Mouse (Mus musculus): ENCODE measurements around the gene Dnajb14. TPM values are rescaled to one million over a fixed set of nuclear protein-coding genes. Genes with fewer than 3 reads are reported as not detected.
"Not testable (repeated sequence)": the region's sequence is repeated elsewhere in the genome, so short reads cannot be mapped to it uniquely, and the experiment has no call there.

Dnajb14 gene
- polyA plus RNA-seq, 1 experiment from 2014 or later: 6.5 TPM

DNA sequence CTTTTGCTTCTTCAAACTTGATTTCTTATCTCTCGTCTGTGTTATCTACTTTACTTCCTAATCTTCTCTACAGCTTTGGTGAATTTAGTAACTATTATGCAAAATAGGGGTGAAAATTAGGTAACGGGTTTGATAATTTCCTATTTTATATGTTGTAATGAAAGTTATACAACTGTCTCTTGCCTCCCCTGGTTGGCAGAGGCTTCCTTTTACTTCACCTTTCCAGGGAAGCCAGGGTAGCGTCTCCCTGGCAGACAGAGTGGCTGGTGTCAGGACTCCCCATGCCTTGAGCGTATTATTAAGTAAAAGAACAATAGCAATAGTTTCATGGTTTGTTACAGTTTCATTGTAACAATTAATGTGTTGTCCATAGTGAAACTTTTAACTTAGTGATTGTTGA lies 26.3 kb downstream of the Dnajb14 start:
- H3K27me3 ChIP-seq (replicated peaks): no peaks in the 10 kb centered on the region
- H3K36me3 ChIP-seq: peaks cover 48% of the 10 kb centered on the region
- WGBS (ENCODE audit: insufficient replicate concordance): 78% methylated on average over 4 of the region's 4 CpGs
- ATAC-seq: no peak
- no peak overlapping the region for H3K27ac ChIP-seq
- peaks cover 6% of the 10 kb centered on the region for H3K4me1 ChIP-seq
- H3K9me3 ChIP-seq (replicated peaks): no peaks in the 10 kb centered on the region
- H3K4me2 ChIP-seq: no peak overlapping the region
- H3K9ac ChIP-seq: no peak overlapping the region
- H3K4me3 ChIP-seq: no peak overlapping the region

DNA sequence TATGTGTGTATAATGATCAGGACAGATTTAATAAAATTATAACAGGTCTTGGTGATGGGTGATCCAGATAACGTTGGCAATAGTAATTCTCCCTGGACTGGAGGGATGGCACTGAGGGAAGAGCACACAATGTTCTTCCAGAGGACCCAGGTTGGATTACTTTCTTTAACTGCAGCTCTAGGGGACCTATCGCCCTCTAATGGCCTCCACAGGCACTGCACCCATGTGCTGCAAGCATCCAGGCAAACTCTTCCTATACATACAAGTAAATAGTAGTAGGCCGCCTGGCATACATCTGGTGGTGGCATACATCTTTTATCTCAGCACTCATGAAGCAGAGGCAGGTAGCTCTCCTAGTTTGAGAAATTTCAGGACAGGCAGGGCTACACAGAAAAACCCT lies 27.7 kb downstream of the Dnajb14 start:
- H3K9me3 ChIP-seq (replicated peaks): no peaks in the 10 kb centered on the region

DNA sequence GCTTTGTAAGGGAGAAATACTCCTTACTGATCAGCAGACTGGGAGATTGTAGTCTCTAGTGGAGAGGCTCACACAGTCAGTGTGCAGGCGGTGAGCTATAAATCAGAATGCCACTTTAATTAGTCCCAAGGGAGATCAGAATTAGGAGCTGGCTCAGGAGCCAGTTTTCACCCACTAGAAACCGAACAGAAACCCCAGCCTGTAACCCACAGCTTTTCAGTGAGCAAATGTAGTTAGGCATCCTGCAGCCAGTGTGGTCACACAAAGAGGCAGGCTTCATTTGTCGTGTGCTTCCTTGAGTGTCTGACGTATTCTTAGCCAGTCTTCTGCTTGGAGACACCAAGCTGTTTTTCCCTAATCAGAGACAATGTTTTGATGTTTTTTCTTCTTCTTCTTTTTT lies 28.9 kb downstream of the Dnajb14 start:
- Histone ChIP-seq H3K36me3 (peaks cover 34% of the 10 kb centered on the region), H3K4me1 (no peaks in the 10 kb centered on the region), H3K4me3 (no peak overlapping the region), H3K27ac (no peak overlapping the region), H3K27me3 (replicated peaks) (no peaks in the 10 kb centered on the region), H3K9me3 (replicated peaks) (no peaks in the 10 kb centered on the region), H3K4me2 (no peak overlapping the region), H3K9ac (no peak overlapping the region)
- WGBS (ENCODE audit: insufficient replicate concordance): 79% methylated on average over 4 of the region's 4 CpGs
- no peak for ATAC-seq

More for the DNA sequence above, 27.7 kb downstream of the Dnajb14 start:
- no peak overlapping the region for H3K9ac ChIP-seq
- H3K27ac ChIP-seq: no peak overlapping the region
- no peak overlapping the region for H3K4me2 ChIP-seq
- H3K4me1 ChIP-seq: no peaks in the 10 kb centered on the region
- 74% methylated on average over 3 of the region's 3 CpGs for WGBS (ENCODE audit: insufficient replicate concordance)
- no peaks in the 10 kb centered on the region for H3K27me3 ChIP-seq (replicated peaks)
- H3K4me3 ChIP-seq: no peak overlapping the region
- peaks cover 34% of the 10 kb centered on the region for H3K36me3 ChIP-seq
- no peak for ATAC-seq

DNA sequence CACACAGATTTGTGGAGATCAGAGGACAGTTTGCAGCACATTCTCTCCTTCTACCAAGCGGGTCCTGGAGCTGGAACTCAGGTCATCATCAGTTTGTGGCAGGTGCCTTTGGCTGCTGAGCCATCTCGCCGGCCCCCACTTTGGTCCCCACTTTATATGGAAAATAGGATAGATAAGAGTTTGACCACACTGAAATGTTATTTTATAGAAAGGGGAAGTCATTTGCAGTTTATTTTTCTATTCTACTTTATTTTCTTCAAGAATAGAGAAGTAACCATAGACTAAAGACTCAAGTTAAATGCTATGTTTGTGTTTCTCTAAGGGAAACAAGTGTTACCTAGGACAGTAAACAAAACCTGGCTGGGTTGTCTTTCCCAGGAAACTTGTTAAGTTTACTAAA lies 29.4 kb downstream of the Dnajb14 start:
- Histone ChIP-seq H3K4me2 (no peak overlapping the region), H3K9me3 (replicated peaks) (no peaks in the 10 kb centered on the region), H3K4me3 (no peak overlapping the region), H3K27ac (no peak overlapping the region), H3K27me3 (replicated peaks) (no peaks in the 10 kb centered on the region), H3K9ac (no peak overlapping the region), H3K4me1 (no peaks in the 10 kb centered on the region), H3K36me3 (peaks cover 34% of the 10 kb centered on the region)
- 88% methylated on average over 3 of the region's 3 CpGs for WGBS (ENCODE audit: insufficient replicate concordance)
- no peak for ATAC-seq

DNA sequence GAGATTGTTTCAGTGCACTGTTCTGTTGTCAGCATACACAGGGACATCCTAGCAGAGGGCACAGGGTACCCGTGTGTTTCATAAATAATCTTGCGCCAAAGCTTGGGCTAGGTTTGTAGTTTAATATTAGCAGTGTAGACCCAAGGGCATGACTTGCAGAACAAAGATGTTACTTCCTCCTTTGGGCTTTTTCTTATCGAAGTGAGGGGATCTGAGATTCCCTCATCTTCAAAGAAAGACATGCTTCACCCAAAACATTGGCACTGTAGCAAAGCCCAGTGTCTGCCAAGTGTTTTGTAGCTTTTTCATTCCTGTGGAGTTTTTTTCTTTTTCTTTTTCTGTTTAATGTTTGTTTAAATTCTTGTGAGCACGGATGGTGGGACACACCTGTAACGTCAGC lies 30.2 kb downstream of the Dnajb14 start:
- 59% methylated on average over 5 of the region's 5 CpGs for WGBS (ENCODE audit: insufficient replicate concordance)
- Histone ChIP-seq H3K9me3 (replicated peaks) (no peaks in the 10 kb centered on the region), H3K9ac (no peak overlapping the region), H3K27me3 (replicated peaks) (no peaks in the 10 kb centered on the region), H3K4me1 (no peaks in the 10 kb centered on the region), H3K36me3 (peaks cover 35% of the 10 kb centered on the region), H3K4me2 (no peak overlapping the region), H3K4me3 (no peak overlapping the region), H3K27ac (no peak overlapping the region)
- no peak for ATAC-seq

DNA sequence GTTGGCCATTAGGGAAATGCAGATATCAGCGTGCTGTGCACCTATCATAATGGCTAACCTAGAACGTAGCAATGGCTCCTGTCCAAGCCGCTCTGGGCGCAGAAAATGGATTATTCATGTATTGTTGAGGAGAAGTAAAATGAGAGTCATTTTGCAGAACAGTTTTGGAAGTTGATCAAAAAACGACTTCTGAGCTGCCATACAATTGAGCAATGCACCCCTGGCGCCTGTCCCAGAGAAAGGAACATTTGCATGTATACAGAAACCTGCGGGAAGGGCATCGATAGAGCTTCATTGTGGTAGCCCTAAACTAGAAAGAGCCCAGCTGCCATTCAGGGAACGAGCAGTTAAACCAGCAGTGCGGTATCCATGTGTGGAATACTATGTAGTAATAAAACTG lies 32.7 kb downstream of the Dnajb14 start:
- H3K27me3 ChIP-seq (replicated peaks): no peaks in the 10 kb centered on the region
- no peaks in the 10 kb centered on the region for H3K4me1 ChIP-seq
- no peak for ATAC-seq
- WGBS (ENCODE audit: insufficient replicate concordance): 85% methylated on average over 10 of the region's 10 CpGs
- H3K27ac ChIP-seq: no peak overlapping the region
- peaks cover 38% of the 10 kb centered on the region for H3K36me3 ChIP-seq
- H3K4me2 ChIP-seq: no peak overlapping the region
- H3K9ac ChIP-seq: no peak overlapping the region
- H3K9me3 ChIP-seq (replicated peaks): no peaks in the 10 kb centered on the region
- H3K4me3 ChIP-seq: no peak overlapping the region

DNA sequence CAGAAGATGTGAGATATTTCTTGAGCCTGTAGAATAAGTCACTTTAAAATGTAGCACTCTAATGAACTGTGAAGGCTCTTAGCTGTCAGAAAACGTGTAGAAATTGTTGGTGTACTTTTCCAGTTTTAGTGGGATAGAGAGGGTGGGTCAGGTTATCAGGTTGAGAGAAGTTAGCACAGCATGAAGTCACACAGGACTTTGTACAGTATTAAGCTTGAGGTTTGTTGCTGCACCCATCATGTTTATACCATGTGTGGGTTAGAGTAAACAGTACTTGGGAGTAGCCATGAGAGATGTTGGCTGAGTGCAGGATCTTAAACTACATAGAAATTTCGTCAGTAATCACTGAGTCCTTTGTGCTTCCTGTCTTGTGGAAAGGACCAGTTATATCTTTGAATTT lies 45.6 kb downstream of the Dnajb14 start:
- ATAC-seq: no peak
- Histone ChIP-seq H3K27ac (no peak overlapping the region), H3K9me3 (replicated peaks) (no peaks in the 10 kb centered on the region), H3K4me2 (no peak overlapping the region), H3K36me3 (peaks cover 7% of the 10 kb centered on the region; the same call in 1 of the 2 replicates), H3K9ac (no peak overlapping the region), H3K4me1 (peaks cover 11% of the 10 kb centered on the region), H3K27me3 (replicated peaks) (no peaks in the 10 kb centered on the region), H3K4me3 (no peak overlapping the region)
- WGBS (ENCODE audit: insufficient replicate concordance): 53% methylated on average over 2 of the region's 2 CpGs

DNA sequence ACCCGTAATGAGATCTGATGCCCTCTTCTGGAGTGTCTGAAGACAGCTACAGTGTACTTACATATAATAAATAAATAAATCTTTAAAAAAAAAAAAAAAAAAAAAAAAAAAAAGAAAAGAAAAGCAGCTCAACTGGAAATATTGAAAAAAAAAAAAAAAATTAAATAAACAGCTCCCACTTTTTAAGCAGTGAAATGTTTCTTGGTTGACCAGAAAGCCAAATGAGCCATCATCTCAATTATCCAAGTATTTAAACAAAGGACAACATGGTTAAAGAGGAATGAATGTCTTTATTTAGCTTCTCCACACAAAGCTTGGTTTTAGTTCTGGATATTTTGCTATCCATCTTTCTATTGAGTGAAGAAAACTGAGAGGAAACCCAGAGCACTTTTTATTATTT lies 47.1 kb downstream of the Dnajb14 start:
- not testable (repeated sequence) for H3K4me2 ChIP-seq; H3K27me3 ChIP-seq (replicated peaks); H3K9me3 ChIP-seq (replicated peaks); H3K36me3 ChIP-seq; H3K9ac ChIP-seq; H3K4me3 ChIP-seq; ATAC-seq; H3K27ac ChIP-seq
- WGBS (ENCODE audit: insufficient replicate concordance): no CpG with 5 or more reads among the region's 1 CpGs
- peaks cover 18% of the 10 kb centered on the region for H3K4me1 ChIP-seq

DNA sequence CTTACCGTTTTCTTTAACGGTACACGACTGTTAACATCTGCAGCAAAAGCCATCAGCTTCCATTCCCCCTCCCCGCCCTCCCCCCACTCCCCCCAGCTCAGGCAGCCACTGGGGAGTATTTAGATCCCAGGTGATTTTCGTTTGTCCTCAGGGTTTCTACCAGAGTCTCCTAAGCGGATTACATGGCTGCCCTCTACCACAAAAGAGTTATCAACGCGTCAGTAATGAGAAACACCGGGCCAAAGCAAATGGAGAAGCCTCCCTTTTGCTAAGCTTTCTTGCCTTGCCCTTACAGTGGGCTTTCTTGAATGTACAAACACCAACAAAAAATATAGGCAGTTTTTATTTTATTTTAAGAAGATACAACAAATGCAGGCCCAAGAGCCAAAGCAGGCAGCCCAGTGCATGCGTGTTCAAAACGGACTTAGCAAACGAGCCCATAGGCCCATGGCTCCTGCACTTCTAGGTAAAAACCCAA lies 50.3 kb downstream of the Dnajb14 start:
- H3K36me3 ChIP-seq: peaks cover 19% of the 10 kb centered on the region
- H3K27me3 ChIP-seq (replicated peaks): no peaks in the 10 kb centered on the region
- peak overlapping the region; percentile 93 for H3K9ac ChIP-seq
- peak overlapping the region; percentile 88 for H3K4me2 ChIP-seq
- H3K4me3 ChIP-seq: peak overlapping the region; percentile 94
- WGBS (ENCODE audit: insufficient replicate concordance): 26% methylated on average over 12 of the region's 12 CpGs
- H3K27ac ChIP-seq: peak overlapping the region; percentile 93
- no peaks in the 10 kb centered on the region for H3K9me3 ChIP-seq (replicated peaks)
- peaks cover 29% of the 10 kb centered on the region for H3K4me1 ChIP-seq
- peak; percentile 50 for ATAC-seq

DNA sequence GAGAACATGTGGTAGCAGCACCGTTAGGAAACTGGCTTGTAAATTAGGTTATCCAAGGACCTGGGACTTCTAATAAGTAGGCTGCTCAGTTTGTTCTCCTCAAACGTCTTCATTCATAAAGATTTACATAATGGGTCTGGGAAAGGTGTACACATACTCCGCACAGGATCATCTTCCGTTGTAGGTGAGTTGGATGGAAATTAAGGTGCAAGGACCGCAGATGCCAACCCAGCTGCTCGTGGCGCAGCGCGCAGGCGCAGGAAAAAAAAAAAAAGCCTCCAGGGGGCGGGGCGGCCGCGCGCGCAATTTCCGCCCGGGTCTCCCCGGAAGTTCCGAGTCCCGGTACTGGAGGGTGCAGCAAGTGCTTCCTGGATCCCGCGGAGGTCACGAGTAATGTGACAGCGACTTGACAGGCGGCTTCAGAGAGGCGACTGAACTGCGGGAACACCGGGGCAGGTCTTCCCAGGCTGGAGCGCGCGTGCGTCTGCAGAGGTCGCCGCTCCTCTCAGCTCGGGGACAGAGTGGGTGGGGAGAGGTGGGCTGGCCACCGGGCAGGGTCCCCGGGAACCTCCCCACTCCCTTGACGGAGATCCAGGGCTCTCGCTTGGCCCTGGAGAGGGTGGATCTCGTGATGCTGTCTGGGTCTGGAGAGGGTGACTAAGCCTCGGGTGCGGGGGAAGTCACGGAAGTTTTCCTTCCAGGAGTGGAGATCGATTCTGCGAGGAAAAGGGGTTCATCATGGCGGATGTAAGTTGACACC lies 50.9 kb downstream of the Dnajb14 start, which contains the start of gene Lamtor3:
TSS of gene Lamtor3 (plus strand) at position 335 of the 760 bp plus-strand sequence.
- WGBS (ENCODE audit: insufficient replicate concordance): 2% methylated on average over 47 of the region's 47 CpGs

DNA sequence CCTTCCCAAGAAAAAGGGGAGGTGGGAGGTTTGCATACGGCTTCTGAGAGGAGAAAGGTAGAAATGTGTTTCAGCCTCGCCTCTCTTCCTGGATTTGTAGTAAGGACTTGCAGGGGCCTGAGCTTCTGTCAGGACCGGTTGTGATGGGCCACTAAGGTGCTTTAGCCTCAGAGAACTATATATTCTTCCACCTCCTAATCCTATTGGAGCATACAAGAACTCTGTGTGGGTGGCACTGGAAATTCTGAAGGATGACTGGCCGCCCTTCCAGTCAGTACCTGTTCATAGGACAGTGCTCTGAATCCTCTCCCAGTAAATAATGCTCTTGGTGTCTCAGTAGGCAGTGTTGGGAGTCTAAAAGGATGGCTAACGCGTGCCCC lies 51.4 kb downstream of the Dnajb14 start:
- no peaks in the 10 kb centered on the region for H3K27me3 ChIP-seq (replicated peaks)
- H3K36me3 ChIP-seq: peaks cover 30% of the 10 kb centered on the region
- H3K4me3 ChIP-seq: peak overlapping the region; percentile 94
- peaks cover 29% of the 10 kb centered on the region for H3K4me1 ChIP-seq
- H3K4me2 ChIP-seq: peak overlapping the region; percentile 88
- WGBS (ENCODE audit: insufficient replicate concordance): 10% methylated on average over 6 of the region's 6 CpGs
- peak; percentile 48 for ATAC-seq
- peak overlapping the region; percentile 93 for H3K27ac ChIP-seq
- peak overlapping the region; percentile 93 for H3K9ac ChIP-seq
- no peaks in the 10 kb centered on the region for H3K9me3 ChIP-seq (replicated peaks)

More for the DNA sequence above, 50.9 kb downstream of the Dnajb14 start, which contains the start of gene Lamtor3:
- peak within 1 kb of the TSS; percentile 88 for H3K4me2 ChIP-seq
- H3K27ac ChIP-seq: peak within 1 kb of the TSS; percentile 93
- peaks cover 25% of the 10 kb centered on the region for H3K36me3 ChIP-seq
- no peaks in the 10 kb centered on the region for H3K9me3 ChIP-seq (replicated peaks)
- H3K9ac ChIP-seq: peak within 1 kb of the TSS; percentile 93
- ATAC-seq: peak; percentile 92
- H3K4me3 ChIP-seq: peak within 1 kb of the TSS; percentile 94
- H3K4me1 ChIP-seq: peaks cover 29% of the 10 kb centered on the region
- no peaks in the 10 kb centered on the region for H3K27me3 ChIP-seq (replicated peaks)

DNA sequence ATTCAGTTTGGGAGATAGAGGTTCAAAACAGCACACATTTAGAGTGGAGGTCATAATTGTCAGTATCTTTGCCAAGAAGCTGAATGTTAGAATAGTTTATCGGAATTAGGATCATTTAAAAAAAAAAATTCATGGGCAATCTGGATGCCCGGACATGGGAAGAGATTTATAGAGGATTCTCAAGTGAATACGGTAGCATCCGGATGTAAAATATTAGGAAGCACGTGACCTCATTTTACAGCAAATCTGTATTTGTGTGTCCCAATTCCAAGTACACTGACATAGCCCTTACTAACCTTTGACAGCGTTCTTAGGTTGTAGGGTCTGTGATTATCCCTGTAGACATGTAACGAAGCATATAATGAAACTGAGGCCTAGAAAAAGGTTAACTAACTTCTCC lies 51.9 kb downstream of the Dnajb14 start:
- peak overlapping the region; percentile 88 for H3K4me2 ChIP-seq
- no peak for ATAC-seq
- H3K9ac ChIP-seq: peak overlapping the region; percentile 93
- peaks cover 29% of the 10 kb centered on the region for H3K4me1 ChIP-seq
- 79% methylated on average over 7 of the region's 7 CpGs for WGBS (ENCODE audit: insufficient replicate concordance)
- peak overlapping the region; percentile 93; the same call in 1 of the 2 replicates for H3K27ac ChIP-seq
- H3K4me3 ChIP-seq: peak overlapping the region; percentile 94
- no peaks in the 10 kb centered on the region for H3K9me3 ChIP-seq (replicated peaks)
- H3K36me3 ChIP-seq: peaks cover 35% of the 10 kb centered on the region
- H3K27me3 ChIP-seq (replicated peaks): no peaks in the 10 kb centered on the region

Measured in liver, embryonic 12.5 days (tissue).